Mouse (Mus musculus) ES-Bruce4 (cell line): Measurements from ENCODE around the gene Sost. TPM values are rescaled to one million over a fixed set of nuclear protein-coding genes. Genes with fewer than 3 reads are reported as not detected.

Experiments
- H3K27ac ChIP-seq: 2 replicates; pipeline ENCODE4 v1.5.1; 2012; ENCODE audit warnings: low read length, inconsistent platforms; ENCODE audit not compliant: insufficient read depth
- H3K27me3 ChIP-seq: 2 replicates; pipeline ENCODE4 v1.6.1; 2012; ENCODE audit warnings: mild to moderate bottlenecking, low read length, inconsistent platforms; ENCODE audit not compliant: control insufficient read depth, poor library complexity, insufficient read depth, severe bottlenecking
- H3K36me3 ChIP-seq: 2 replicates; pipeline ENCODE4 v1.6.1; 2012; ENCODE audit warnings: inconsistent platforms, mild to moderate bottlenecking, low read length, moderate library complexity; ENCODE audit not compliant: control insufficient read depth, poor library complexity, insufficient read depth, severe bottlenecking
- H3K4me1 ChIP-seq: one replicate; pipeline ENCODE4 v1.8.1; 2011; ENCODE audit warnings: low read length; ENCODE audit not compliant: control insufficient read depth, insufficient read depth
- H3K4me3 ChIP-seq: 2 replicates; pipeline ENCODE4 v1.5.1; 2011; ENCODE audit warnings: low read depth, mild to moderate bottlenecking, low read length
- H3K9ac ChIP-seq: 2 replicates; pipeline ENCODE4 v1.6.1; 2012; ENCODE audit warnings: low read depth, mild to moderate bottlenecking, inconsistent platforms; ENCODE audit not compliant: poor library complexity, severe bottlenecking
- H3K9me3 ChIP-seq: replicated peaks from 2 replicates; pipeline ENCODE4 v1.6.1; 2012; ENCODE audit warnings: mild to moderate bottlenecking, low read length, inconsistent platforms; ENCODE audit not compliant: control insufficient read depth, poor library complexity, insufficient read depth, severe bottlenecking
- CTCF ChIP-seq: IDR thresholded peaks from one replicate; pipeline ENCODE4 v1.8.1; 2011; ENCODE audit warnings: low read depth, low read length
- EP300 ChIP-seq: IDR thresholded peaks from 2 replicates; pipeline ENCODE4 v1.6.1; 2011; ENCODE audit warnings: low read depth, low read length; ENCODE audit not compliant: insufficient read depth
- POLR2A ChIP-seq: IDR thresholded peaks from one replicate; pipeline ENCODE4 v1.8.1; 2011; ENCODE audit warnings: low read length; ENCODE audit not compliant: insufficient read depth
- polyA plus RNA-seq: library from polyadenylated mRNA; stranded (reverse); fragments of >200 nt; gene quantifications from 2 replicates; pipeline ENCODE4 v1.2.4, GENCODE M21; 2011; ENCODE audit warnings: low read depth; ENCODE audit not compliant: missing spikeins, insufficient read depth, insufficient read length

The Sost gene
- polyA plus RNA-seq, 1 experiment: not detected

GRCm38 (mm10) chr11:101924441-101924976 lies 42.3 kb downstream of the Sost start:
- no peak for TF ChIP-seq POLR2A
- peak; percentile 16 for TF ChIP-seq CTCF
- 0 out of 2 replicates have a peak, but pooled peaks have one; percentile 7 for TF ChIP-seq EP300
- Histone ChIP-seq H3K27me3 (no peaks in the 10 kb centered on the region), H3K4me1 (peaks cover 14% of the 10 kb centered on the region), H3K9me3 (no peaks in the 10 kb centered on the region), H3K9ac (no peak overlapping the region), H3K27ac (no peak overlapping the region), H3K36me3 (no peaks in the 10 kb centered on the region), H3K4me3 (no peak overlapping the region)

- H3K9ac ChIP-seq: no peak overlapping the region
- H3K27ac ChIP-seq: no peak overlapping the region
- H3K4me3 ChIP-seq: no peak overlapping the region
- no peaks in the 10 kb centered on the region for H3K27me3 ChIP-seq
- H3K4me1 ChIP-seq: peaks cover 14% of the 10 kb centered on the region
- no peaks in the 10 kb centered on the region for H3K36me3 ChIP-seq
- no peaks in the 10 kb centered on the region for H3K9me3 ChIP-seq
- TF ChIP-seq POLR2A: no peak
- TF ChIP-seq EP300: no peak
Observed at GRCm38 (mm10) chr11:101923988-101924387, 42.8 kb downstream of the Sost start.

GRCm38 (mm10) chr11:101921361-101921952 lies 45.4 kb downstream of the Sost start:
- Histone ChIP-seq H3K9ac (no peak overlapping the region), H3K27ac (no peak overlapping the region), H3K4me1 (peaks cover 9% of the 10 kb centered on the region), H3K4me3 (no peak overlapping the region), H3K9me3 (no peaks in the 10 kb centered on the region), H3K36me3 (no peaks in the 10 kb centered on the region), H3K27me3 (no peaks in the 10 kb centered on the region)
- TF ChIP-seq EP300 (no peak), CTCF (no peak), POLR2A (no peak)

- no peaks in the 10 kb centered on the region for H3K36me3 ChIP-seq
- H3K4me1 ChIP-seq: peaks cover 3% of the 10 kb centered on the region
- no peak overlapping the region for H3K4me3 ChIP-seq
- H3K9ac ChIP-seq: no peak overlapping the region
- TF ChIP-seq CTCF (peak; percentile 51), POLR2A (no peak)
- H3K9me3 ChIP-seq: no peaks in the 10 kb centered on the region
- H3K27me3 ChIP-seq: no peaks in the 10 kb centered on the region
- H3K27ac ChIP-seq: no peak overlapping the region
Observed at GRCm38 (mm10) chr11:101919660-101920059, 47.2 kb downstream of the Sost start.

- Histone ChIP-seq H3K9ac (no peak overlapping the region), H3K9me3 (no peaks in the 10 kb centered on the region), H3K27me3 (no peaks in the 10 kb centered on the region), H3K4me3 (no peak overlapping the region), H3K4me1 (peaks cover 2% of the 10 kb centered on the region), H3K36me3 (no peaks in the 10 kb centered on the region), H3K27ac (no peak overlapping the region)
- TF ChIP-seq CTCF (no peak), POLR2A (no peak), EP300 (no peak)
Observed at GRCm38 (mm10) chr11:101918609-101919008, 48.2 kb downstream of the Sost start.

GRCm38 (mm10) chr11:101916772-101917171 lies 50.0 kb downstream of the Sost start:
- Histone ChIP-seq H3K4me3 (no peak overlapping the region), H3K9ac (no peak overlapping the region), H3K4me1 (peaks cover 2% of the 10 kb centered on the region), H3K9me3 (no peaks in the 10 kb centered on the region), H3K36me3 (no peaks in the 10 kb centered on the region), H3K27ac (no peak overlapping the region), H3K27me3 (no peaks in the 10 kb centered on the region)
- TF ChIP-seq CTCF (peak; percentile 57), POLR2A (no peak)
